Mouse (Mus musculus) megakaryocyte, embryonic 14.5 days (primary cell): ENCODE measurements at regions not wholly inside any gene's neighbourhood (a gene's known extent, or its start where the extent isn't known, plus 50 kb on each side); places are given as distances from the start of the nearest gene placed in this dataset.
"Not testable (repeated sequence)": the region's sequence is repeated elsewhere in the genome, so short reads cannot be mapped to it uniquely, and the experiment has no call there.

Experiments used
- H3K27me3 ChIP-seq: replicated peaks from 2 replicates; pipeline ENCODE3; 2012; ENCODE audit warnings: inconsistent platforms
- H3K36me3 ChIP-seq: replicated peaks from 2 replicates; pipeline ENCODE3; 2012; ENCODE audit warnings: low read length, inconsistent platforms, mixed read lengths
- H3K4me1 ChIP-seq: 2 replicates; pipeline ENCODE4 v1.6.1; 2012; ENCODE audit warnings: inconsistent platforms
- H3K4me3 ChIP-seq: replicated peaks from 2 replicates; pipeline ENCODE3; 2012; ENCODE audit warnings: moderate library complexity, mild to moderate bottlenecking, inconsistent platforms
- H3K9me3 ChIP-seq: 2 replicates; pipeline ENCODE4 v1.6.1; 2012; ENCODE audit warnings: inconsistent platforms
- FLI1 ChIP-seq: IDR thresholded peaks from 2 replicates; pipeline ENCODE4 v1.6.1; 2012; ENCODE audit warnings: low read length, inconsistent platforms, mixed read lengths
- GATA1 ChIP-seq: IDR thresholded peaks from 3 replicates; pipeline ENCODE4 v1.6.1; 2012; ENCODE audit warnings: mixed read lengths, low read length, inconsistent platforms, borderline replicate concordance

DNA sequence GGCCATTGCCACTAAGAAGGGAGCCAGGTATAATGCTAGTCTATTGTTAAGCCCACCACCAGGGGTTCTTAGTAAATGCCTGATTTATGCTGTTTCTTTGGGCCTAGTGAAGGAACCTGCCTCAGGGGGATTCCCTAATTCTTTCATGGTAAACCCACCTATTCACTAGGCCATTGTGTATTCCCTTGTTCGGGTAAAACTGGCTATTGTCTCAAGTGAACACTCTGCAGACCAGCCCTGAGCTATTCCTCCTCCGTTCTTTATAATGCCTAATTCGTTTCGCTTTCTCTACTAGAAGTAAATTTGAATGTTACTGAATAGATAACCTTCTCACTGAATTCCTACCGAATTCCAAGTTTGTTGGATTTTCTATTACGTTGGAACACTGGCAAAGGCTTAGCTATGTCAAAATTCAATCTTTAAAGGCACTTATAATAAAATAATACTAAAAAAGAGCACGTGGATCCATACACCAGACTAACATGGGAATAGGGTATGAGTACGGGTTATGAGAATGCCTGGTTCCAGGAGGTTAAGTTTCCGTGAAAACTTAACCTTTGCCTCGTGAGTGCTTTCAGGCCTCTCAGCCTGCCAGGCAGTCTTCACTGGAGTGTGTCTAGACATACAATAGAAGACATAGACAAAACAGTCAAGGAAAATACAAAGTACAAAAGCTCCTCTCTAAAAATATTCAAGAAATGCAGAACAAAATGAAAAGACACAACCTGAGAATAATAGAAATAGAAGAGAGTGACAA lies 536.8 kb upstream of the Cntn5 start:
- not testable (repeated sequence) for H3K27me3 ChIP-seq, H3K36me3 ChIP-seq, H3K9me3 ChIP-seq, H3K4me1 ChIP-seq, H3K4me3 ChIP-seq

- no peaks in the 10 kb centered on the region for H3K36me3 ChIP-seq
- H3K9me3 ChIP-seq = no peaks in the 10 kb centered on the region; the same call in 1 of the 2 replicates
- no peaks in the 10 kb centered on the region for H3K4me1 ChIP-seq
- no peak overlapping the region for H3K4me3 ChIP-seq
- TF ChIP-seq FLI1 (no peak), GATA1 (no peak)
- no peaks in the 10 kb centered on the region for H3K27me3 ChIP-seq
Observed at GRCm38 (mm10) chr9:11436443-11437167, 532.0 kb upstream of the Cntn5 start.

DNA sequence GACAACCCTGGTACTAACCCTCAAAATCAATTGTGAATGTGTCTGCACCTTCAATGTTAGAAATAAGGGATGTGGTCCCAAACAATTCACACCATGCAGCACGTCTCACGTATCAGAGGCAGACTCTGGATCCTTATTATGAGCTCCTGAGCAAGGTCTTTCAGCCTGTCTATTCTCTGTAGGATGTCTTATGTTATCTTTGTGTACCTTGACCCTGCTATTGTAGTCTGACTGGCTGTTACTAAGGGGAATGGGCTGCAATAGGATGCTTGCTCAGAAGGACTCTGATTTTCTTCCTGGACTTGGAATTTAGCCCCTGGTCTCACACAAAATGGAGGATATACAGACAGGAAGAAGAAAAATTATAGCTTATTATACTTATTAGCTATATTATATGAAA lies 531.4 kb upstream of the Cntn5 start:
- no peaks in the 10 kb centered on the region for H3K27me3 ChIP-seq
- no peak for TF ChIP-seq GATA1
- TF ChIP-seq FLI1 = no peak
- no peaks in the 10 kb centered on the region for H3K36me3 ChIP-seq
- no peak overlapping the region for H3K4me3 ChIP-seq
- no peaks in the 10 kb centered on the region; the same call in 1 of the 2 replicates for H3K9me3 ChIP-seq
- no peaks in the 10 kb centered on the region for H3K4me1 ChIP-seq

GRCm38 (mm10) chr9:11435019-11435418 lies 530.4 kb upstream of the Cntn5 start:
- Histone ChIP-seq H3K36me3 (no peaks in the 10 kb centered on the region), H3K4me1 (no peaks in the 10 kb centered on the region), H3K4me3 (no peak overlapping the region), H3K27me3 (no peaks in the 10 kb centered on the region), H3K9me3 (no peaks in the 10 kb centered on the region)
- TF ChIP-seq GATA1 (no peak), FLI1 (no peak)

- TF ChIP-seq GATA1 (no peak), FLI1 (no peak)
- H3K27me3 ChIP-seq = no peaks in the 10 kb centered on the region
- H3K36me3 ChIP-seq = no peaks in the 10 kb centered on the region
- no peaks in the 10 kb centered on the region for H3K4me1 ChIP-seq
- no peaks in the 10 kb centered on the region for H3K9me3 ChIP-seq
- H3K4me3 ChIP-seq = no peak overlapping the region
Observed at GRCm38 (mm10) chr9:11426473-11426872, 521.9 kb upstream of the Cntn5 start.

DNA sequence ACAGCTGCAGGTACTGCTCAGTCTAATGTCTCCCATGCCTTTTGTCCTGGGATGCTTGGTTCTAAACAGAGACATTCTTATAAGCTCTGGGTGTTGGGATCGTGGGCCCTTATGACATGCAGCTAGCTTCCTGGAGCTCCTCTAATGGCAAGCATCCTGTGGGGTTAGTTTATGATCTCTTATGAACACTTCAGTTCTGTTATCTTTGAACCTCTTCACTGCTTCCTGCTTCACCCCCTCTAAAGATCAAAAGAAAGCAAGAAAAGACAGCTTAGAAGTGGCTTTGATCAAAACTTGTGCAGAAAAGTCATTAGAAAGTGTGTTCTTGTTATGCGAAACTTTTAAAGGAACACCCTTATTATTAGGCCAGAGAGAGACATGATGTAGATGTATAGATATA lies 492.3 kb upstream of the Cntn5 start:
- Histone ChIP-seq H3K36me3 (no peaks in the 10 kb centered on the region), H3K9me3 (no peaks in the 10 kb centered on the region), H3K4me3 (no peak overlapping the region), H3K4me1 (no peaks in the 10 kb centered on the region), H3K27me3 (no peaks in the 10 kb centered on the region)
- TF ChIP-seq FLI1 (no peak), GATA1 (no peak)

GRCm38 (mm10) chr9:11381648-11382075 lies 477.1 kb upstream of the Cntn5 start:
- no peaks in the 10 kb centered on the region for H3K27me3 ChIP-seq
- H3K9me3 ChIP-seq = peaks cover 4% of the 10 kb centered on the region; the same call in 1 of the 2 replicates
- H3K36me3 ChIP-seq = no peaks in the 10 kb centered on the region
- no peak overlapping the region for H3K4me3 ChIP-seq
- TF ChIP-seq GATA1 (no peak), FLI1 (no peak)
- no peaks in the 10 kb centered on the region for H3K4me1 ChIP-seq

GRCm38 (mm10) chr9:11380531-11380930 lies 476.0 kb upstream of the Cntn5 start:
- H3K4me3 ChIP-seq = no peak overlapping the region
- no peaks in the 10 kb centered on the region for H3K4me1 ChIP-seq
- peaks cover 4% of the 10 kb centered on the region; the same call in 1 of the 2 replicates for H3K9me3 ChIP-seq
- no peak for TF ChIP-seq FLI1
- no peak for TF ChIP-seq GATA1
- no peaks in the 10 kb centered on the region for H3K27me3 ChIP-seq
- H3K36me3 ChIP-seq = no peaks in the 10 kb centered on the region

- peaks cover 4% of the 10 kb centered on the region; the same call in 1 of the 2 replicates for H3K9me3 ChIP-seq
- no peaks in the 10 kb centered on the region for H3K27me3 ChIP-seq
- H3K36me3 ChIP-seq = no peaks in the 10 kb centered on the region
- H3K4me1 ChIP-seq = no peaks in the 10 kb centered on the region
- TF ChIP-seq GATA1 (no peak), FLI1 (no peak)
- H3K4me3 ChIP-seq = no peak overlapping the region
Observed at GRCm38 (mm10) chr9:11378046-11378445, 473.5 kb upstream of the Cntn5 start.

DNA sequence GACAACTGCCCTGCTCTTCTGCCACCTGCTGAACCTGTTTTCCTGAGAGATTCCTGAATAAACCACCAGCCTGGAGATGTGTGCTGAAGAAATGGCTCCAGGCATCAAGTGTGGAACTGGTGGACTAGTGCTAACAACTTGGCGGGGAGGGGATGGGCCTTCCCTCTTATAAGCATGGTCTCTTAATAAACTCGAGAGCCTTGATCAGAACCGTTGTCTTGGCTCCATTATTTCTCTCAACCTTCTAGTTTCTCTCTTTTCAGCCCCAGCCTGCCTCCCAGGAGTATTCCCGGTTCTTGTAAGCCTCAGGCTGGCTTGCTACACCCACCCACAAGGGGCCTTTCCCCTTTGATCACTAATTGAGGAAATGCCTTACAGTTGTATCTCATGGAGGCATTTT lies 473.0 kb upstream of the Cntn5 start:
- H3K9me3 ChIP-seq = peaks cover 4% of the 10 kb centered on the region; the same call in 1 of the 2 replicates
- no peaks in the 10 kb centered on the region for H3K27me3 ChIP-seq
- H3K4me1 ChIP-seq = no peaks in the 10 kb centered on the region
- TF ChIP-seq FLI1 (no peak), GATA1 (no peak)
- H3K36me3 ChIP-seq = no peaks in the 10 kb centered on the region
- H3K4me3 ChIP-seq = no peak overlapping the region
